Mouse (Mus musculus) cerebellum, postnatal 25 days (tissue): ENCODE results near the gene Samd4.

Source experiments
- DNase-seq, 2 experiments: peaks; one replicate each; pipeline ENCODE4 v3.0.0; 2021; ENCODE audit warnings: mixed read lengths in 2 of 2

Gene Samd4

DNA sequence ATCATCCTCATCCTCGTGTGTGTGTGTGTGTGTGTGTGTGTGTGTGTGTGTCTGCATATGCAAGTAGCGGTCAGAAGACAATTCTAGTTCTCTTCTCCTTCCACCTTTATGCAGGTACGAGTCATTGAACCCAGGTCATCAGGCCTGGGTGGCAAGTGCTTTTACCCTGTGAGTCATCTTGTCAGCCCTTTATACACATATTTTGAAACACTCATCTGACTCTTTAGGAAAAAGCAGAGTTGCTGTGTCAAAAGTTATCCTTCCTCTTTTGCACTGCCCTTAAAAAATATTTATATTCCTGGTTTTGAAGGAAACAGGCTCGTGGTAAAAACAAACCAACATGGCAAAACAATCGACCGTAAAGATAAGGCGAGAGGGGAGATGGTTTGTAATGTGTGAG, 29.8 kb downstream of the Samd4 start:
- DNase-seq: no peak

DNA sequence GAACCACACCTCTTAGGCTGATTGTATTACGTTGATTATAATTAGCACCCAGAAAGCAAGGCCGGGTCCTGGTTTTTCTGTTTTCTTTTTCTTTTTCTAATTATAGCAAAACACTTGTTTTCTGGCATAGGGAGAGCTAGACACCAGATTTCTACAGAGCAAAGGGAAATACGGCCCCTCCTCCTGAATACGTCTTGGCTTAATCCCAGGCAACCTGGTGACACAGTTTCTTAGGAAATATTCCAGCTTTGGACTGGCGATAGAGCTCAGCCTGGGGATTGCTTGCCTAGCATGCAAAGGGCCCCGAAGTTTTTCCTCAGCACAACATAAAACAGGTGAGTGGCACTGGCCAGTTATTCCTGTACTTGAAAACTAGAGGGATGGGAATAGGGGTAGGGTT, 31.7 kb downstream of the Samd4 start:
- DNase-seq: peak; percentile 56 to 71

DNA sequence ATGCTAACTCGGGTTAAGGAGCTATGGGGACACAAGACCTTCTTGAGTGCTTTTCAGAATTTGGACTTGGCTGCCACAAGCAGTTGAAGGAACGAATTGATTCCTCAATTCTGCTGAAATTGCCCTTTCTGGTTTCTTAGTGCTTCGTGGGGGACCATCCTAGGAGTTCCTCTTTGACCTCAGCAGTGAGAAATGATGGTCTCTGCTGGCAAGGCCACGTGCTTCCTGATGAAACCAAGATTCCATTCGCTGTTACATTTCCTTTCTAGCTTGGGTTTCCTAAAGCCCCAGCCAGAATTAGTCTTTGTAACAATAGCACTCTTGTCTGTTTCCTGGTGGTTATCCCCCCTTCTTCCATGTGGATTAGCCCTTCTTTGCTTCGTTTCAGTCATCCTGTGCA, 32.9 kb downstream of the Samd4 start:
- no peak for DNase-seq

DNA sequence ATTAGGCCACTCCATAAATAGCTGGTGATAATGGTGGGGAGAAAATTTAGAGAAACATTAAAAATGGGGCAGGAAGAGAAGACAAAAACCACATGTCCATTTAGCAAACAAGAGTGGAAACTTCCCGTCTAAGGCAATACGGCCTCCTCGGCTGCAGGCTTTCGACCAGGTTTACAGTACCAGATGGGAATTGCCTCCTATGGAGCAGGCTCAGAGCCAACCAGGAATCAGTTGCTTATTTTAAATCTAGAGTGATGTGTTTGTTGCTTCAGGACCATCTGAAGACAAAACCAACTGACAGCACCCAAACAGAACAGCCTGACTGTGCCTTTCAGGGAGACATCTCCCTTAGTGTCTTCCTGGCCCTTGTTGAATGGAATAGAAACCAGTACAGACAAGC, 33.9 kb downstream of the Samd4 start:
- peak; percentile 79 to 85 for DNase-seq

DNA sequence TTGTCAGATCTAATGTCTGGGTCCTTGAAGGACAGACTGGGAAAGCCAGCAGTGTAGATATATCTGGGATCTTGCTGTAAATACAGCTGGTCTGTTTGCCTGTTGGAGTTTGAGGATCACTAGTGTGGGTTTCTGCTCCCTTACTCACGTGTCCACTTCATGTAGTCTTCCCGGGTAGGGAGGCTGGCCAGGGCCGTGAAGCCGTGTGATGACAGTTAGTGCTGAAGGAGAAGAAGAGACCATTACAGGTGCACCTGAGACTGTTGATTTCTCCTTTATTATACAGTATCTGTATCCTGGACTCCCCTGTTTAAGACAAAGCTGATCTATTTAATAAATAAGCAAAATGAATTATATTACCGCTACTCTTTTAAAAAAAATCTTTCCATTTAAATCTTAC, 34.5 kb downstream of the Samd4 start:
- DNase-seq: no peak

DNA sequence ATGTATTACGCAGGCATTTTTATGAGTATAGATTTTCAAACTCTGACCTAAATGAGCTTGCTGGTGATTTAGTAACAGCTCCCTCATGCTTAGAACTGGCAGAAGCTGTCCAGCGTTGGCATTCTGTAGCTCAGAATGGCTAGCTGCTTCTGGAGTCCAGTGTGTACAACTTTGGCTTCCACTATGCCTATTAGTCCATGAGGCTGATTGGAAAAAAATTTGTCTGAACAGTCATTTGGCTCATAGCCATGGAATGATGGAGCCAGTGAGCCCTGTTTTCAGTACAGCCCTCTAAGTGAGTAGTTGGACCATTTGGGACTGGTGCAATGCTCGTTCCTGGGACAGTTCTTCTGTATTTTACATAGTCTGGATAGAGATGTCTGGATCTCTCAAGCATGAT, 34.9 kb downstream of the Samd4 start:
- no peak for DNase-seq

DNA sequence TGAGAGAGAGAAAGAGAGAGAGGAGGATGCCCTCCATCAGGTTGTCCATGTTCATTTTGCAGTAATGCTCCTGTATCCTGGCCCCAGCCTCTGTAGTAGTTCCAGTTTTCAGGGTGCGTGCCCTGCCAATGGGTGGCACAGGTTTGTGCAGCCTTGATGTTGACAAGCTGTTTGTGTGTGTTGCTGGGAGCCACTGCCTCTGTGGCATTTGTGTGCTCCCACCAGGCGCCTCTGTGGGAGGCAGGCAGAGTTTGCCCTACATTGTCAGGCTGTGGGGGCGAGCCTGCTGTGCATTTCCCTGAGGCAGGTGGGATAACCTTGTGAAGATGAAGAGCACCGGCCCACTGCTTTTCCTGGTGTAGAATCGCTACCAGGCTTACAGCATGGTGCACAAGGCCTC, 37.8 kb downstream of the Samd4 start:
- DNase-seq: no peak

DNA sequence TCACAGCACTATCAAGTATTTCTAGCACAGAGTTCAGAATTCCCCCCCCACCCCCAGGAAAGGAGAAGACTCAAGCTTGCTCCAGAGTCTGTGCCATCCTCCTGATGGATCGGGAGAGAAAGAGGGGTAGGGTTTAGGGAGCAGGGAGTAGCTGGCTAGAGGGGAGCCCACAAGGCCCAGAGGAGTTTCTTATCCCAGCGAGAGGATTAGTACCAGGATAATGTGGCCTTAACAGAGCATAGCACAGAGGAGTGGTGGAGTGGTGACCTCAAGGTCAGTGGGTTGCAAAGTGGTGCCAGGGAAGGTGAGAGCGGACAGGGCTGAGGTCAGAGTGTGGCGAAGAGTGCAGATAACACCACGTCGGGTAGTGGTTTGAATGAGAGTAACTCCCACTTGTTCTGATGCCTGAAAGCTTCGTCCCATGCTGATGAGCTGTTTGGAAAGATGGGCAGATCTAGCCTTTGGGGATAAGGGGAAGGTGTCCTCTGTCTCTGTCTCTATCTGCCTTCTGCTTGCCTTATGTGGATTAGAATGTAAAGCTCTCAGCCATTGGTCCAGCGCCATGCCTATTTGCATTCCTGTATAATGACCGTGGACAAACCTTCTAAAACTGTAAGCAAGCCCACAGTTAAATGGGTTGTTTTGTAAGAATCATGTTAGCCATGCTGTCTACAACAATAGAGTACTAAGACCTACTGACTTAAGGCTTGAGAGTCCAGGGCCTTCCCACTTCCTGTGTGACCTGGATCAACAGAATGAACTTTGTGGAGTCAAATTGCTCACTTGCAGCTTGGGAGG, 38.7 kb downstream of the Samd4 start:
- no peak for DNase-seq

DNA sequence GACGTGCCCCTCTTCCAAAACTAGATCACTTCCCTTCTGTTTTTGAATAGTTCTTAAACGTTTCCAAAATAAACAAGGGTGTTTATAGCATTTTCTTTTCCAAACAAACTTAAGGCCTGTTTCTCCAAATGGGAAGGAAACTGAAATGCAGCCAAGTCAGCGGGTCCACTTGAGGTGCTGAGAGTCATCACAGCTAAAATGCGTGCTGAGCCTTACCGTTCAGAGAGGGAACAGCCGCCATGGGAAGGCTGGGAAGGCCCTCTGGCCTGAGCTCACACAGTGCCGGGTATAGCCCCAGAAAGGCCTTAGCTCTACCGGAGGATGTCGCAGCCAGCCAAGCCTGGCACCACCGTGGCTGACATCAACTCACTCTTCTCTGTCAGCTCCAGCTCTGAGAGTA, 41.3 kb downstream of the Samd4 start:
- no peak for DNase-seq

DNA sequence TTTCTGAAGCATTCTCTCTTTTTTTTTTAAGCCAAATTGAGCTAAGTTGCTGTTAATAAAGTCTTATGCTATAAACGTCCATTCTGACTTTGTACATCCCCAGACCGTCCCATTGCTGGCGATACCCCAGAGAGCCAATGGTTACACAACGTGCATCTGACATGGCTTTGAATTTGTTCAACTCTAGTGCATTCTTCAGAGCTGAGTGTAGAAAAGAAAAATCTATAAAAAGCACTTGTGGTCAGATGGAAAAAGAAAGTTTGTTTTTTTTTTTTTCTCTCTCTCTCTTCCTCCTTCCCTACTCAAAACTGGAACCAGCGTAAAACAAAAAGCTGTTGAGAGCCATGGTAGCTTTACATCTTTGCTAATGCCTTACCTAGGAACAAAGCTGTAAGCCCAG, 41.8 kb downstream of the Samd4 start:
- DNase-seq: no peak

DNA sequence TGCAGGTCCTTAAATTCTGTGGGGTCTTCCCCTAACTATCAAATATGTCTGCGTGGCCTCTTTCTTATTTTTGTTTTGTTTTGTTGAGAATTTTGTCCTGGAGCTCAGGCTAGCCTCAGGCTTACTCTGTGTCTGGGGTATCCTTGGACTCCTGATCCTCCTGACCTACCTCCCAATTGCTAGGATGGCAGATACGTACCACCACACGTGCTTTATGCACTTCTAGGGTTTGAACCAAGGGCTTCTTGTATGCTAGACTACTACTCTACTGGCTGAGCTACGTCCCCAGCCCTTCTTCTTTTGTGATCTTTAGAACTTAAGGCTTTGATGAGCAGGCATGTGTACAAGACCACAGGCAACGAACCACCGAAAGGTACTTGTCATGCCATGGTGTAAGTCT, 45.9 kb downstream of the Samd4 start:
- no peak for DNase-seq

DNA sequence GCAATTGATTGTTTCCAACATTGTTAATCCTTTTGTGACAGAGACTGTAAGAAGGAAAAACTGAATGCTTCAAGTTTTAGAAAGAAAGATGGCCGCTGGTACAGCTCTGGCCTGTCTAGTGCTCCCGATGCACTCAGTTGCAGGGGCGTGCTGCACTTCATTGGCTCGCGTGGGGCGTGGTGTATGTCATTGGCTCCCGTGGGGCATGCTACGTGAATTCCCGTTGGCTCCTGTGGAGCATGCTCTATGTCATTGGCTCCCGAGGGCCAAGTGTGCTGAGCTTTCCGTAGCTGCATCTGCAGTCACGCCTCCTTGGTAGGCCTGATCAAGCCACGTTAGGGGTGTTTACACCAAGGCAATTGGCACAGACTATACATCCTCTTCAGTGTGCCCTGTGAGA, 49.5 kb downstream of the Samd4 start:
- no peak for DNase-seq

DNA sequence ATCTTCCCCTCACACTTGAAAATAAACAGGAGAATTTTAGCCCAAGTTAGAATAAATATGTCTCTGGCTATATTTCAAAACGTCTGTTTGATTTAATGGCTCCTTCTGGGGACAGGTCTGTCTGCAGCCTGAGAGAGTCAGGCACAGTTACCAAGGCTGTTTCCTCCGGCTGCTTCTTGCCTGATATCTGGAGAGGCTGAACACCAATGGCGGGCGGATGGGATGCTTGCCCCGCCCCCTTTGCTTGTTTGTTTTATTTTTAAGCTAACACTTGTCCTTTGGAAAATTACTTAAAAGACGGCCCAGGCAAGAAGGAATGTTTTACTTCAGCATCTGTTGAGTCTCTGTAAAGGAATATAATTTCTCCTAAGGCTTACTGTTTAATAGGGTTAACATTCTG, 50.1 kb downstream of the Samd4 start:
- no peak for DNase-seq

DNA sequence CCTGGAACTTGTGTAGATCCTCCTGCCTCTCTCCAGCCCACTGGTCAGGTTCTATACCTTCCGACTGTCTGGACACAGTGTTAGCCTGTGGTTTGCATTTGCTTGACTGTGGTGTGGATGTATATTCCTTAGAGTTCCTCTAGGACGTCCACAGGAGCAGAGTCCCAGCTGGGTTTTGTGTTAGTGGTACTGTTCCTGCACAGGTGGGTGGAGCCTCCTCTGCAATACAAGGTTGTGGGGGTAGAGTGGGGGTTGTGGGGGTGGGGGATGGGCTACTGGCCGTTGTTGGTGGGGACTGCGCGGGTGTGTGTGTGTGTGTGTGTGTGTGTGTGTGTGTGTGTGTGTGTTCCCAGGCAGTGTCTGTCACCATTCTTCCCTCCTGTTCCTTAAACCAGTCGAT, 58.4 kb downstream of the Samd4 start:
- no peak for DNase-seq

DNA sequence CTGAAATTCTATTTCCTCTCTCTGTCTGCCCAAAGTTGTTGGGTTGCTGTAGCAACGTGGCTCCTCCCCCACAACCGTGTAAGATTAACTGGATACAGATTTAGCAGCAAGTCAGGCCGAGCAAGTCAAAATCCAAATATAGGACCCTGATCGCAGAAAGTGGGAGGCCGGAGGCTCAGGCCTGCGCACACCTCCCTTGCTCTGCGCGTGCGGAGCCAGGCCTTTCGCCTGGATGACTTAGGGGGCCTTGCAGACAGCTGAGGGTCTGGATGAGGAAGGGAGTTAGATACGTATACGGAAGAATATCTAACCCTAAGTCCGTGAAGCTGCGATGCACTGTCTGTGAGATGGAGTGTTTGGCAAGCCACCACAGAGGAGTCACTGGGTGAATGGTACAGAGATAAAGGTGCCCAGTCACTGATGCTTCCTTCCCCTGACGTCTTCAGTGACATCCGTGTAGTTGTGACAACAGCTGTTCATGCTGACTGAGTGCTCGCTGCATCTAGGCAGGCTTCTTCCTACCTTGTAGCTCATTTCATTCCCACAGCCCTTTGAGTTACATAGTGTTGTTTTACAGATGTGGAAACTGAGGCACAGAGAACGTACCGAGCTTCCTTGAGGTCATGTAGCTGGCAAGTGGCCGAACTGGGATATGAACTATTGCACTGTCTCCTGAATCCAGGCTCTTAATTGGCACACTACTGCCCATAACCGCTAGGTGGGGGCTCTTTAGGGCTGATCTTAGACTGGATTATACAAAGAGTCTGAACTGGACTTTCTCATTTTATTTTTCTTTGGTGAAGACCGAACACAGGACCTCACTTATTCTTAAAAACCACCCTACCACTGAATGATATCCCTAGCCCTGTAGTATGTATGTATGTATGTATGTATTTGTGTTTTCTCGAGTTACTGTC, 59.5 kb downstream of the Samd4 start:
- DNase-seq: no peak

DNA sequence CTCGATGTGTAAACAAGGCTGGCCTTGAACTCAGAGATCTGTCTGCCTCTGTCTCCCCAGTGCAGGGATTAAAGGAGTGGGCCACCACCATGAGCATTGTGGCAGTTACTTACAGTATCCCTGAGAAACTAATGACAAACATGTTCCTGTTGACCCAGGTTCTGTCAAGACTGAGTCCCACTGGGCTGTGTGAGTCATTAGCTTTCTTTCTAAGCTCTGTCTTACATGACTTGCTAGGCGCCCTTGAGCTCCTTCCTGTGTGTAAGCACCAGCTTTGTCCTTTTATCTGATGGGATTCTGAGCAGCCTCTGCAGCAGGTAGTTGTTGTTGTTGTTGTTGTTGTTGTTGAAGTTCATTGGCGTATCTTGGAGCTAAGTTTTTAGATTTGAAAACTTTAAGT, 61.8 kb downstream of the Samd4 start:
- no peak for DNase-seq

DNA sequence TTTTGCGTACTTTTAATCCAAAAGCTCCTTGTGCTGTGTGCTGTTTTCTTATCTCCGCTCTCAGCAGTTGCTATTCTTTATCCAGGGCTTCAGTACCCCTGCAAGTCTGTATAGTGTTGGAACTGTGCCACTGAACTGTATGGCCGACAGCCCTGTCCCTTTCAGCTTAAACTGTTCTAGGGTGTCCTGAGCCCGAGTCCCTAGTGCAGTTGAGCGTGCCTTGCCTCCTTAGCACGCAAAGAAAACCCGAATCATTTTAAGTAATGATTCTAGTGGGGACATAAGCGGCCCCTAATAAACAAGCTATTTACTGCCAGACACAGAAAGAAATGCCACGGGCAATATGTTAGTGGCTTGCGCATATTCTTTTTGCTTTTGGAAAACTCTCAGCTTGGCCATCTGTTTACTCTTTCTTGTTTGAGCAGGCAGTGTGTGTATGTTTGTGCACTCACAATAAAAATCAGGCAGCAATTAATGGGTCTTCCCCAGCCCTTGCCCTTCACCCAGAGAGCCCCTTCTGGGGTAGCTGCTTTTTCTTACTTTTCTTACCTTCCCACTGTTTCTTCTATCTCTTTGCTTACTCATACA, 63.3 kb downstream of the Samd4 start:
- no peak for DNase-seq

DNA sequence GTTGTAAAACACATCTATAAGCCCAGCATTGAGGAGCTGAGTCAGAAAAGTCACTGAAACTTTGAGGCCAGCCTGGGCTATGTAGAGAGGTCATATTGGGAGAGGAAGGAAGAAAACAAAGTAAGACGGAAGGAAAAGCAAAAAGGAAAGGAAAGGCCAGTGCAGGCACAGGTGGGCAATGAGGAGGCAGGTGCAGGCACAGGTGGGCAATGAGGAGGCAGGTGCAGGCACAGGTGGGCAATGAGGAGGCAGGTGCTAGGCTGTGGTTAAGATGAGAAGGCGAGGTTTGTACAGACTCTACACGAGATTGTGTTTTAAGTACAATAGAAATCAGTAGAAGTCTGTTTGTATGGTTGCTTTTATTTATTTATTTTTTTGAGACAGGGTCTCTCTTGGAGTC, 65.0 kb downstream of the Samd4 start:
- DNase-seq: no peak

DNA sequence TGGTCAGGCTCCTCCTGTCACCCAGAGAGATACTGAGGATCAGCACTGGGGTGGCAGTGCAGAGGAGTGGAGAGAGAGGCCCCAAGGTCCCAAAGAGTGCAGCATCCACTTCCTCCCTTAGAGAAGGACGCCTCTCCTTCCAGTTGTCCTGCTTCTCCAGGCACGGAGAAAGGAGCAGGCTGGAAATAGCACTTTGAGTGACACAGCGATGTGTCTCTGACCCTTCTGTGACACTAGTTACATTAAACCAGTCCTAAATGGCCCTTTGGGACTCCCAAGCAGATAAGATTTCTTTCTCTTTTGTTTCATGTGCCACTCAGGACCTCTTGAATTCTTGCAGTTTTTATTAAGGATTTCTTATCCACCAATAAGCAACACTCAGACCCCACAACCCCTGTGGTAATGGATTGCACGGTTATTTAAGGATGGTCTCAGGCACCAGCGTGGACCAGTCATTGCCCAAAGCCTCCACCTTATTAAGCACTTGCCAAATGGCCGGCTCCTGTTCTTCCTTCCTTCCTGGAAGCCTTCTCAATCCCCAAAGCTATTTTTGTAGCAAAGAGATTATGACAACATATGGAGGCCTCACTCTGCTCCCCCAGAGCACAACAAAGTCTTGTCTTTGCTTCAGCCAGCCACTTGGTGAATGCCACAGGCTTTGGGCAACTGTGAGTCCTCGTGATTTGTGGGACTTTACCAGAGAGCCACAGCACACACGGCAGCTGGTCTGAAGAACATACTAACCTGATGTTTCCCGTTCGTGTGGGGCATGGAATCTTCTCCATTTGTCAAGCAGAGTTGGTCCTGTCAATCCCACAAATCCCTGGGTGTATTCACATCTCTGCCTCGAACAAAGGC, 68.1 kb downstream of the Samd4 start:
- peak; percentile 11 to 15 for DNase-seq

DNA sequence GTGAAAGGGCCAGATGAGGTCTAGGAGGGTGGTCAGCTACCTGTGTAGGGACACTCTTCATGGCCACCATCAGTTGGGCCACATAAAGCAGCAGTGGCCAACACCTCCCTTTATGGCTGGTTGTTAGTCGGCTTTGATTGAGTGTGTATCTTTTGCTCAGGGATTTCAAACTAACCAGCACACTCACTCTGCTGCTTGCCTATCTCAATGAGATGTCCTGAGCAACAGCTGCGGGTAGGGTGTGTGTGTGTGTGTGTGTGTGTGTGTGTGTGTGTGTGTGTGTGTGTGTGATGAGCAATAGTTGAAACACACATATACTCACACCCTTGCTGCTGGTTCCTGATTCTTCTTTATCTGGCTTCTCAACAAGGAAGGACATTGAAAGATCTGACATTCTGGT, 69.6 kb downstream of the Samd4 start:
- no peak for DNase-seq

DNA sequence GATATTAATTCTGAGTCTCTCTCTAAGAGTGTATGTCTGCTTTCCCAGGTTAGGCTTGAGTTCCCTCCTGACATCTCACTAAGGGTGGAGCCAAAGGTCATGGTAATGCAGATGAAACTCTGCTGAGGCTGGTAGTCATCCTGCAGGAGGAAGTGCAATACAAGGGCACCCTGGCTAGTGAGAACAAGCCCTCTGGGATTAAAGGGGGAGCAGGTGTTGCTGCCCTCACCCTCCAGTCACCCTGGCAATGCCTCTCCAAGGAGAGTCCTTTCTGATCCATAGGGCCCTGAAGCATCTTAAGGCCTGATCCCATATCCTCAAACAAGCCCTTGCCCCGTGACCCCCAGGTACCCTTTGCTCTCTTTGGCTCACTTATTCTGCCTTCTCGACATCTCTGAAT, 72.5 kb downstream of the Samd4 start:
- no peak for DNase-seq

DNA sequence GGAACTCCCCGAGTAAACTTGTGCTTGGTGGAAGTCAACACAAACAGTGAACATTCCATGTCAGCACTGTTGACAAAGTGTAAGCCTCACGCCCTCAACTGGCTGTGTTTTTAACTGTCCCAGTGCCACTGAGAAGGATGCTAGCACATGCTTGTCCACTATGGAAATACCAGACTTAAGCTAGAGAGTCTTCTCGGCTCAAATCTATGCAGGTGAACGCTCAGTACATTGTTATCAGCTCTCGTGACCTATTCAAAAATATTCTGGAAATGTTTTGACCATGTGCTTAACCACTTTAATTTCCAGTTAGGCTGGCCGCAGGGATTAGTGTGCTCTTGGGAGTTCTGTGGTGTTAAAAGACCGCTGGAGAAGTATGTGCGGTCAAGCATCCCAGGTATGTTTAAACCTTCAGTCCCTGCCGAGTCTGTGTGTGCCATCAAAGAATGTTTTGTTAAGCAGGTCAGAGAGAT, 73.0 kb downstream of the Samd4 start:
- no peak for DNase-seq

DNA sequence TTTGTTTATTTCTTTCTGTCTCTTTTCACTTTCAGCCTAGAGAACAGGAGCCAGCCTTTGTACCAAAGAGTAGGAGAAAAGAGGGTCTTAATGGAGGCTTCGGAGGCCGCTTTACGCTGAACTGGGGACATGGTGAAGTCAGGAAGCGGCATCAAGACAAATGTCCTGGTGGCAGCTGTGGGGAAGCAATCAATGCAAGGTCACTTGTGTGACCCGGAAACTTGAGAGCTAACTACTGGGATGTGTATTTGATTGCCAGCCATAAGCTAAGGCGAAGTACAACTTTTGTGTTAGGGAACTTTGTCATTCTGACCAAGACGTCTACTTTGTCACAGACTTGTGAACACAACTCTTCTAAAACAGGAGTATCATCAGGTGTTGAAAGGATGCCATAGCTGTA, 73.5 kb downstream of the Samd4 start:
- no peak for DNase-seq
